Mouse (Mus musculus): ENCODE results near the gene Mov10l1. TPM values are rescaled to one million over a fixed set of nuclear protein-coding genes. Genes with fewer than 3 reads are reported as not detected.

Gene Mov10l1
- polyA plus RNA-seq, 1 experiment from 2014 or later = not detected

DNA sequence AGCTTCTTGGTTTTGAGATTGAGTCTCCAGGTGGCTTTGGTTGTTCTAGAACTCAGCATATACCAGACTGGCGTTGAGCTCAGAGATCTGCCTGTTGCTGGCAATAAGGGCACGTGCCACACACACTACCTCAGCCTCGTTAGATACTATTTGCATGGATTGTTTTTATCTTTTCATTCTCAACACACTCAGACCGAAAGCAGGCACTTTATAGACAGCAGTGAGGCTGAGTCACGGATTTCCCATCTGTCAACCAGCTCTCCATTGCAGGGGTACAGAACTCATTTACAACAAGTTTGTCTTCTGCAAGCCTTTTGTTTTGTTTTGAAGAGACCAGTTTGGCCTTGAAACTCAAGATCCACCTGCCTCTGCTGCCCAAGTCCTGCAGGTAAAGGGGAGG lies 114.7 kb downstream of the Mov10l1 start:
- 91% methylated on average over 5 of the region's 5 CpGs for WGBS
- Histone ChIP-seq H3K4me1 (ENCODE audit: control insufficient read depth, insufficient read depth, low read length) (no peaks in the 10 kb centered on the region), H3K27ac (ENCODE audit: low read depth, low read length) (no peak overlapping the region), H3K9me3 (ENCODE audit: control insufficient read depth, low read length) (no peaks in the 10 kb centered on the region), H3K4me2 (no peak overlapping the region), H3K4me3 (ENCODE audit: low read depth, low read length) (no peak overlapping the region), H3K27me3 (ENCODE audit: control insufficient read depth, insufficient read depth, low read length) (no peaks in the 10 kb centered on the region), H3K36me3 (ENCODE audit: control insufficient read depth, insufficient read depth, low read length) (peaks cover 57% of the 10 kb centered on the region), H3K9ac (ENCODE audit: low read length) (no peak overlapping the region)
- ATAC-seq (ENCODE audit: low FRiP score) = no peak
- DNase-seq (ENCODE audit: low spot score, missing footprints) = no peak

- Histone ChIP-seq H3K36me3 (ENCODE audit: control insufficient read depth, insufficient read depth, low read length) (peaks cover 55% of the 10 kb centered on the region), H3K27me3 (ENCODE audit: control insufficient read depth, insufficient read depth, low read length) (no peaks in the 10 kb centered on the region), H3K27ac (ENCODE audit: low read depth, low read length) (no peak overlapping the region), H3K9ac (ENCODE audit: low read length) (no peak overlapping the region), H3K9me3 (ENCODE audit: control insufficient read depth, low read length) (no peaks in the 10 kb centered on the region), H3K4me3 (ENCODE audit: low read depth, low read length) (no peak overlapping the region), H3K4me1 (ENCODE audit: control insufficient read depth, insufficient read depth, low read length) (no peaks in the 10 kb centered on the region), H3K4me2 (no peak overlapping the region)
- WGBS = 89% methylated on average over 7 of the region's 7 CpGs
- DNase-seq (ENCODE audit: low spot score, missing footprints) (no peak), ATAC-seq (ENCODE audit: low FRiP score) (no peak)
Measured at GRCm38 (mm10) chr15:89098616-89099015, 115.9 kb downstream of the Mov10l1 start.

- DNase-seq (ENCODE audit: low spot score, missing footprints) = no peak
- H3K27ac ChIP-seq (ENCODE audit: low read depth, low read length) = no peak overlapping the region
- no peak overlapping the region for H3K4me2 ChIP-seq
- no peak for ATAC-seq (ENCODE audit: low FRiP score)
- H3K27me3 ChIP-seq (ENCODE audit: control insufficient read depth, insufficient read depth, low read length) = no peaks in the 10 kb centered on the region
- WGBS = 94% methylated on average over 12 of the region's 12 CpGs
- no peak overlapping the region for H3K4me3 ChIP-seq (ENCODE audit: low read depth, low read length)
- no peaks in the 10 kb centered on the region for H3K9me3 ChIP-seq (ENCODE audit: control insufficient read depth, low read length)
- H3K4me1 ChIP-seq (ENCODE audit: control insufficient read depth, insufficient read depth, low read length) = no peaks in the 10 kb centered on the region
- no peak overlapping the region for H3K9ac ChIP-seq (ENCODE audit: low read length)
- peaks cover 57% of the 10 kb centered on the region for H3K36me3 ChIP-seq (ENCODE audit: control insufficient read depth, insufficient read depth, low read length)
Measured at GRCm38 (mm10) chr15:89100823-89101222, 118.1 kb downstream of the Mov10l1 start.

DNA sequence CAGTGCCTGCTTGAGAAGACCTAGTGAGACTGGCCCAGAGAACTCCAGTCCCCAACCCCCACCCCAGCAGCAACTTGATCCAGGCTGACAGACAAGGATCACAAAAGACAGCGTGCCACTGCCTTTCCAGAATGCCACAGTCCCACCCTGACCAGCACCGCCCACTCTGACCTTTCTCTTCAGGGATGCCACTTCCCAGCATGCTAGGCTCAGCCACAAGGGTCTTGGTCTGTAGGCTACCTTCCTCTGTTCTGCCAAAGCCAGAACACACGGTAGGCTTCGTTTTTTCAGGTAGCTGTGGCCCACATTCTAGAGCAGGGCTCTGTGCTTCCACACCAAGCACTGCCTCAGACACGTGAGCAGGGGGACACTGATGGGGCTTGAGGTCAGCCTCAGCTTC lies 119.9 kb downstream of the Mov10l1 start:
- Histone ChIP-seq H3K9me3 (ENCODE audit: control insufficient read depth, low read length) (no peaks in the 10 kb centered on the region), H3K27ac (ENCODE audit: low read depth, low read length) (no peak overlapping the region), H3K4me2 (no peak overlapping the region), H3K9ac (ENCODE audit: low read length) (no peak overlapping the region), H3K4me1 (ENCODE audit: control insufficient read depth, insufficient read depth, low read length) (no peaks in the 10 kb centered on the region), H3K27me3 (ENCODE audit: control insufficient read depth, insufficient read depth, low read length) (no peaks in the 10 kb centered on the region), H3K36me3 (ENCODE audit: control insufficient read depth, insufficient read depth, low read length) (peaks cover 51% of the 10 kb centered on the region), H3K4me3 (ENCODE audit: low read depth, low read length) (no peak overlapping the region)
- ATAC-seq (ENCODE audit: low FRiP score) (no peak), DNase-seq (ENCODE audit: low spot score, missing footprints) (no peak)
- WGBS = 45% methylated on average over 5 of the region's 5 CpGs

DNA sequence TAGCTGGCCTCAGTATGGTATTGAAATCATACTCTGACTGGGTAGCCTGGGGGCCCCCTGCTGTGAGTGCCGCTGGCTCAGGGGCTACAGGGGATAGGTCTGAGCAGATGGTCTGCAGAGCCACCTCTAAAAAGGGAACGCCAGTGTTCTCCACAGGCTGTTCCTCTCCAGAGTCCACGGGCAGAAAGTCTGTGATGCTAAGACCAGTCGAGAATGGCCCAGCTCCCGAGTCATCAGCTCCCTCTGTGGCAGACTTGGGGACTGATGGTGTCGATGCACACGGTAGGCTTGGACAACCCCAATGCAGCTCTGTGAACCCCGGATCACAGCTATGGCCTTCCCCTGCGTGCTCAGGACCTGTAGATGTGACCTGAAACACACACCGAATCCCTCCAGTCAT lies 121.2 kb downstream of the Mov10l1 start:
- Histone ChIP-seq H3K9ac (ENCODE audit: low read length) (no peak overlapping the region), H3K4me3 (ENCODE audit: low read depth, low read length) (no peak overlapping the region), H3K27ac (ENCODE audit: low read depth, low read length) (no peak overlapping the region), H3K27me3 (ENCODE audit: control insufficient read depth, insufficient read depth, low read length) (no peaks in the 10 kb centered on the region), H3K4me2 (no peak overlapping the region), H3K36me3 (ENCODE audit: control insufficient read depth, insufficient read depth, low read length) (peaks cover 49% of the 10 kb centered on the region), H3K4me1 (ENCODE audit: control insufficient read depth, insufficient read depth, low read length) (no peaks in the 10 kb centered on the region), H3K9me3 (ENCODE audit: control insufficient read depth, low read length) (no peaks in the 10 kb centered on the region)
- 89% methylated on average over 10 of the region's 10 CpGs for WGBS
- DNase-seq (ENCODE audit: low spot score, missing footprints) = no peak
- no peak for ATAC-seq (ENCODE audit: low FRiP score)

DNA sequence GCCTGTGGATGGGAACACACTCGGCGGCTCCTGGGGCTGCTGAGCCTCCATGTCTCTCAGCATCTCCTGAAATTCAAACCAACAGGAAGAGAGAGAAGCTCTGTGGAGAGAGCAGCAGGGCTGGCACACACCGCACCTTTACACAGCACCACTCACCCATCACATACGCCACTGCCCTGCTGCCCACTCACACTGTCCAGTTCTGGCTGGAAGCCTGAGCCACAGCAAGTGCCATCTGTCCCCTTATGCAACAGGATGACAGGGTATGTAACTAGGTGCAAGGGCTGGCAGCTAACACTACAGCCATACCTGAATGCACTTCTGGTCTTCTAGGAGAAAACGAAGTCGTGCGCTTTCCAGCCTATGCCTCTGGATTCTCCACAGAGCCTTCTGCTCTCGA lies 121.7 kb downstream of the Mov10l1 start:
- DNase-seq (ENCODE audit: low spot score, missing footprints) = no peak
- ATAC-seq (ENCODE audit: low FRiP score) = no peak
- Histone ChIP-seq H3K4me3 (ENCODE audit: low read depth, low read length) (no peak overlapping the region), H3K27ac (ENCODE audit: low read depth, low read length) (no peak overlapping the region), H3K4me1 (ENCODE audit: control insufficient read depth, insufficient read depth, low read length) (no peaks in the 10 kb centered on the region), H3K9me3 (ENCODE audit: control insufficient read depth, low read length) (no peaks in the 10 kb centered on the region), H3K4me2 (no peak overlapping the region), H3K9ac (ENCODE audit: low read length) (no peak overlapping the region), H3K27me3 (ENCODE audit: control insufficient read depth, insufficient read depth, low read length) (no peaks in the 10 kb centered on the region), H3K36me3 (ENCODE audit: control insufficient read depth, insufficient read depth, low read length) (peaks cover 48% of the 10 kb centered on the region)
- 93% methylated on average over 8 of the region's 8 CpGs for WGBS

Other genes with a start within 250 kb of the Mov10l1 start
- gene Brd1, start 248.7 kb upstream of the Mov10l1 start, polyA plus RNA-seq (2014; fragmentation: Nextera tagmentation; extraction: Ambion mirVana) = 25.9 and 27.6 TPM in 2 replicates
- gene Zbed4, start 231.2 kb upstream of the Mov10l1 start, polyA plus RNA-seq (2014; fragmentation: Nextera tagmentation; extraction: Ambion mirVana) = 42.5 and 45.6 TPM in 2 replicates
- gene Alg12, start 163.6 kb upstream of the Mov10l1 start, polyA plus RNA-seq (2014; fragmentation: Nextera tagmentation; extraction: Ambion mirVana) = 10.8 and 11.0 TPM in 2 replicates
- 72.5 and 81.7 TPM in 2 replicates for gene Creld2, start 163.3 kb upstream of the Mov10l1 start, polyA plus RNA-seq (2014; fragmentation: Nextera tagmentation; extraction: Ambion mirVana)
- 30.1 and 30.5 TPM in 2 replicates for gene Pim3, start 120.7 kb upstream of the Mov10l1 start, polyA plus RNA-seq (2014; fragmentation: Nextera tagmentation; extraction: Ambion mirVana)
- gene Ttll8, start 28.5 kb upstream of the Mov10l1 start, polyA plus RNA-seq (2014; fragmentation: Nextera tagmentation; extraction: Ambion mirVana) = not detected in 2 replicates
- 2.6 and 3.7 TPM in 2 replicates for gene Mlc1, start 3.9 kb upstream of the Mov10l1 start, polyA plus RNA-seq (2014; fragmentation: Nextera tagmentation; extraction: Ambion mirVana)
- gene Panx2, start 76.8 kb downstream of the Mov10l1 start, polyA plus RNA-seq (2014; fragmentation: Nextera tagmentation; extraction: Ambion mirVana) = 0.87 and 0.89 TPM in 2 replicates
- gene Trabd, start 92.2 kb downstream of the Mov10l1 start, polyA plus RNA-seq (2014; fragmentation: Nextera tagmentation; extraction: Ambion mirVana) = 40.2 and 43.2 TPM in 2 replicates
- 20.2 and 22.3 TPM in 2 replicates for gene Selenoo, start 106.2 kb downstream of the Mov10l1 start, polyA plus RNA-seq (2014; fragmentation: Nextera tagmentation; extraction: Ambion mirVana)
- 14.9 and 16.8 TPM in 2 replicates for gene Tubgcp6, start 140.2 kb downstream of the Mov10l1 start, polyA plus RNA-seq (2014; fragmentation: Nextera tagmentation; extraction: Ambion mirVana)
- gene Hdac10, start 145.8 kb downstream of the Mov10l1 start, polyA plus RNA-seq (2014; fragmentation: Nextera tagmentation; extraction: Ambion mirVana) = 11.6 and 13.6 TPM in 2 replicates
- gene Mapk12, start 157.8 kb downstream of the Mov10l1 start, polyA plus RNA-seq (2014; fragmentation: Nextera tagmentation; extraction: Ambion mirVana) = 21.3 and 27.0 TPM in 2 replicates
- gene Mapk11, start 166.7 kb downstream of the Mov10l1 start, polyA plus RNA-seq (2014; fragmentation: Nextera tagmentation; extraction: Ambion mirVana) = 34.9 and 40.6 TPM in 2 replicates
- 97.5 and 115 TPM in 2 replicates for gene Plxnb2, start 197.9 kb downstream of the Mov10l1 start, polyA plus RNA-seq (2014; fragmentation: Nextera tagmentation; extraction: Ambion mirVana)
- 26.2 and 26.6 TPM in 2 replicates for gene Dennd6b, start 213.6 kb downstream of the Mov10l1 start, polyA plus RNA-seq (2014; fragmentation: Nextera tagmentation; extraction: Ambion mirVana)
- 35.9 and 40.0 TPM in 2 replicates for gene Ppp6r2, start 228.6 kb downstream of the Mov10l1 start, polyA plus RNA-seq (2014; fragmentation: Nextera tagmentation; extraction: Ambion mirVana)

Measured in midbrain, embryonic 11.5 days (tissue).